Mouse (Mus musculus): Measurements from ENCODE around the gene Vgll4. TPM values are rescaled to one million over a fixed set of nuclear protein-coding genes. Genes with fewer than 3 reads are reported as not detected.

Vgll4 gene
- polyA plus RNA-seq, 1 experiment from 2014 or later: 87.0 TPM

DNA sequence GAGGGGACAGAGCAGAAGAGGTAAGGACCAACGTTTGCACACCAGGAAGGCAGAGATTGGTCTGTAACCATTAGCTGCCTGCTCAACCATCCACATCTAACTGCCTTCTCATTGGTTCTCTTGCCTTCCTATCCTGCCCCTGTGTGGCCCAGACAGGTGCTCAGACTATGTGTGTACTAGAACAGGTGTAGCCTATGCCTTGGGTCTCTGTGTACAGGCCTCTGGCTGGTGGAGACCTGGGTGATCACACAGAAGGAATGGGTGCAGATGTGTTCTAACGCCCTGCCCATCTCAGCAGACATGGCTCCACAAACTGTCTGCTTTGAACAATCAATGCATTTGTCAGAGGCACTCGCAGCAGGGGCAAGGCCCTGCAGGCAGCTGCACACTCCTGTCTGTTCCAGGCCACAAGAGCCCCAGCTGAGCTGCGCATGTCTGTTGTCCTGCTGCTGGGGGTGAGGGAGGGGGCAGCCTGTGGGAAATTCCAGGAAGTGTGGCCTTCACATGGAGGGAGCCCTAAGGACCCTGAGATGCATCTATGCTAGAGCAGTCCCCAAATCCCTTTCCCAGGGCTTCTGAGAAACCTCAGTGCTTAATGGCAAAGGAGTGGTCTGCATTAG lies 123.5 kb downstream of the Vgll4 start:
- no peaks in the 10 kb centered on the region for H3K27me3 ChIP-seq (replicated peaks)
- H3K4me2 ChIP-seq: no peak overlapping the region
- no peak overlapping the region for H3K27ac ChIP-seq
- H3K9me3 ChIP-seq: no peaks in the 10 kb centered on the region
- no peaks in the 10 kb centered on the region for H3K4me1 ChIP-seq
- no peak overlapping the region for H3K9ac ChIP-seq
- no peak for ATAC-seq (ENCODE audit: insufficient read depth, low FRiP score, low read depth)
- WGBS: 37% methylated on average over 4 of the region's 4 CpGs
- no peaks in the 10 kb centered on the region for H3K36me3 ChIP-seq
- H3K4me3 ChIP-seq (replicated peaks): no peak overlapping the region

DNA sequence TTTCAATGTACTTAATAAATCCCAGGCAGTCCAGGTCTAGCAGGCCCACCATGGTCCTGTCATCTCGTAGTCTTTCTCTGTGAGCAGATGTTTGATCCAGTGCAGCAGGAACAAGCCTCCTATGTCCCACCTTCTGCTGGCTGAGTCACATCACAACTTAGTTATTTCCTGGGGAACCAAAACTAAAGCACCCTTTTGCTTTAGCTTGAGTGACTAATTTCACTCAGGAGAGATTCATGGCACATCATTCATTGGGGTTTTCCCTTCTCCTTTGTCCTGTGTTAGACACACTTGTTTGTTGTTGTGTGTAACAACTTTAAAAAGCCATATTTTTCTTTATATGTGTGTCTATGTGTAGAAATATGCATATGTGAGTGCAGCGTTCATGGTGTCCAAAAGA lies 126.9 kb downstream of the Vgll4 start:
- no peaks in the 10 kb centered on the region for H3K27me3 ChIP-seq (replicated peaks)
- H3K27ac ChIP-seq: no peak overlapping the region
- WGBS: 95% methylated on average over 2 of the region's 2 CpGs
- no peak overlapping the region for H3K9ac ChIP-seq
- no peaks in the 10 kb centered on the region for H3K36me3 ChIP-seq
- no peak overlapping the region for H3K4me2 ChIP-seq
- H3K4me3 ChIP-seq (replicated peaks): no peak overlapping the region
- ATAC-seq (ENCODE audit: insufficient read depth, low FRiP score, low read depth): no peak
- no peaks in the 10 kb centered on the region for H3K9me3 ChIP-seq
- H3K4me1 ChIP-seq: 0 out of 2 replicates have a peak, but pooled peaks cover 10% of the 10 kb centered on the region

- no peaks in the 10 kb centered on the region for H3K27me3 ChIP-seq (replicated peaks)
- no peak overlapping the region for H3K4me3 ChIP-seq (replicated peaks)
- 61% methylated on average over 3 of the region's 3 CpGs for WGBS
- H3K9me3 ChIP-seq: no peaks in the 10 kb centered on the region
- no peak overlapping the region for H3K27ac ChIP-seq
- no peak for ATAC-seq (ENCODE audit: insufficient read depth, low FRiP score, low read depth)
- 0 out of 2 replicates have a peak, but pooled peaks cover 10% of the 10 kb centered on the region for H3K4me1 ChIP-seq
- H3K36me3 ChIP-seq: no peaks in the 10 kb centered on the region
- no peak overlapping the region for H3K4me2 ChIP-seq
- no peak overlapping the region for H3K9ac ChIP-seq
Observed at GRCm38 (mm10) chr6:114842131-114842530, 127.7 kb downstream of the Vgll4 start.

GRCm38 (mm10) chr6:114840012-114840411 lies 129.8 kb downstream of the Vgll4 start:
- no peak overlapping the region for H3K9ac ChIP-seq
- no peaks in the 10 kb centered on the region for H3K9me3 ChIP-seq
- no peaks in the 10 kb centered on the region for H3K36me3 ChIP-seq
- 0 out of 2 replicates have a peak, but pooled peaks cover 10% of the 10 kb centered on the region for H3K4me1 ChIP-seq
- ATAC-seq (ENCODE audit: insufficient read depth, low FRiP score, low read depth): no peak
- 88% methylated on average over 7 of the region's 7 CpGs for WGBS
- H3K4me2 ChIP-seq: no peak overlapping the region
- no peak overlapping the region for H3K27ac ChIP-seq
- H3K4me3 ChIP-seq (replicated peaks): no peak overlapping the region
- H3K27me3 ChIP-seq (replicated peaks): no peaks in the 10 kb centered on the region

GRCm38 (mm10) chr6:114838872-114839271 lies 130.9 kb downstream of the Vgll4 start:
- Histone ChIP-seq H3K27ac (no peak overlapping the region), H3K27me3 (replicated peaks) (no peaks in the 10 kb centered on the region), H3K4me2 (no peak overlapping the region), H3K9ac (no peak overlapping the region), H3K4me3 (replicated peaks) (no peak overlapping the region), H3K4me1 (0 out of 2 replicates have a peak, but pooled peaks cover 10% of the 10 kb centered on the region), H3K36me3 (no peaks in the 10 kb centered on the region), H3K9me3 (no peaks in the 10 kb centered on the region)
- 69% methylated on average over 4 of the region's 4 CpGs for WGBS
- no peak for ATAC-seq (ENCODE audit: insufficient read depth, low FRiP score, low read depth)

- Histone ChIP-seq H3K9me3 (no peaks in the 10 kb centered on the region), H3K4me2 (no peak overlapping the region), H3K4me1 (0 out of 2 replicates have a peak, but pooled peaks cover 19% of the 10 kb centered on the region), H3K27me3 (replicated peaks) (no peaks in the 10 kb centered on the region), H3K27ac (no peak overlapping the region), H3K36me3 (no peaks in the 10 kb centered on the region), H3K9ac (no peak overlapping the region), H3K4me3 (replicated peaks) (no peak overlapping the region)
- no peak for ATAC-seq (ENCODE audit: insufficient read depth, low FRiP score, low read depth)
- WGBS: 85% methylated on average over 3 of the region's 3 CpGs
Observed at GRCm38 (mm10) chr6:114836433-114836832, 133.4 kb downstream of the Vgll4 start.

GRCm38 (mm10) chr6:114835752-114836151 lies 134.0 kb downstream of the Vgll4 start:
- H3K27ac ChIP-seq: no peak overlapping the region
- H3K9ac ChIP-seq: no peak overlapping the region
- no peaks in the 10 kb centered on the region for H3K9me3 ChIP-seq
- no peak for ATAC-seq (ENCODE audit: insufficient read depth, low FRiP score, low read depth)
- no peak overlapping the region for H3K4me3 ChIP-seq (replicated peaks)
- H3K4me2 ChIP-seq: no peak overlapping the region
- WGBS: 70% methylated on average over 1 of the region's 1 CpGs
- no peaks in the 10 kb centered on the region for H3K27me3 ChIP-seq (replicated peaks)
- 0 out of 2 replicates have a peak, but pooled peaks cover 16% of the 10 kb centered on the region for H3K4me1 ChIP-seq
- H3K36me3 ChIP-seq: no peaks in the 10 kb centered on the region

- Histone ChIP-seq H3K4me3 (replicated peaks) (no peak overlapping the region), H3K4me2 (no peak overlapping the region), H3K9me3 (no peaks in the 10 kb centered on the region), H3K9ac (no peak overlapping the region), H3K4me1 (0 out of 2 replicates have a peak, but pooled peaks cover 14% of the 10 kb centered on the region), H3K27ac (no peak overlapping the region), H3K27me3 (replicated peaks) (no peaks in the 10 kb centered on the region), H3K36me3 (no peaks in the 10 kb centered on the region)
- ATAC-seq (ENCODE audit: insufficient read depth, low FRiP score, low read depth): no peak
- WGBS: 85% methylated on average over 7 of the region's 7 CpGs
Observed at GRCm38 (mm10) chr6:114835344-114835743, 134.4 kb downstream of the Vgll4 start.

DNA sequence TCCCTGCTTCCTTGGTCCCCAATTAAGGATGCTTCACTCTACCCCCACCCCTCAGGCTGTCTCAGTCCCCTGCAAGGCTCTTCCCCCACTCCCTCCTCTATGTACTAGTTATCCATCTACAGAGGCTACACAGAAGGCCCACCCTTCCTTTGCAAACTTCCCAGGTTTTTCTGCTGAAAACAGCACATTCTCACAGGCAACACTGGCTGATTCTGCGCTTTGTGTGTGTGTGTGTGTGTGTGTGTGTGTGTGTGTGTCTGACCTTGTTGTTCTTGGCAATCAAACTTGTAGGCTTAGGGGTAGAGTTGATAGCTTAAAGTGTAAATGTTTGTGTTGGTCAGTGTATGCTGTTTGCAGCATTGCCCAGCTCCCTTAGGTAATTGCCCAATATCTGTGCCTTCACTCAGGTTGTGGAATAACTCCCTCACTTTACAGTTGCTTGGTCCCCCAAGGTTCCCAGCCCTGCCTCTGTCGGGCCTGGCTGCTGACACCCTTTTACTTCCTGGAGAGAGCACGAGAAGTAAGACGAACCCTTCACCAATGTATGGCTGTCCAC lies 135.9 kb downstream of the Vgll4 start:
- WGBS: 63% methylated on average over 4 of the region's 4 CpGs
- Histone ChIP-seq H3K36me3 (no peaks in the 10 kb centered on the region), H3K4me3 (replicated peaks) (no peak overlapping the region), H3K9ac (no peak overlapping the region), H3K27me3 (replicated peaks) (no peaks in the 10 kb centered on the region), H3K27ac (no peak overlapping the region), H3K4me2 (no peak overlapping the region), H3K9me3 (no peaks in the 10 kb centered on the region), H3K4me1 (0 out of 2 replicates have a peak, but pooled peaks cover 9% of the 10 kb centered on the region)
- ATAC-seq (ENCODE audit: insufficient read depth, low FRiP score, low read depth): no peak

GRCm38 (mm10) chr6:114833058-114833685 lies 136.6 kb downstream of the Vgll4 start:
- no peaks in the 10 kb centered on the region for H3K36me3 ChIP-seq
- H3K9ac ChIP-seq: no peak overlapping the region
- no peak overlapping the region for H3K27ac ChIP-seq
- no peaks in the 10 kb centered on the region for H3K27me3 ChIP-seq (replicated peaks)
- no peak overlapping the region for H3K4me3 ChIP-seq (replicated peaks)
- 0 out of 2 replicates have a peak, but pooled peaks cover 9% of the 10 kb centered on the region for H3K4me1 ChIP-seq
- H3K4me2 ChIP-seq: no peak overlapping the region
- no peaks in the 10 kb centered on the region for H3K9me3 ChIP-seq
- no peak for ATAC-seq (ENCODE audit: insufficient read depth, low FRiP score, low read depth)
- whole genome bisulfite sequencing: 63% methylated on average over 9 of the region's 9 CpGs

GRCm38 (mm10) chr6:114831807-114832206 lies 138.0 kb downstream of the Vgll4 start:
- ATAC-seq (ENCODE audit: insufficient read depth, low FRiP score, low read depth): no peak; the same call in 1 of the 2 replicates
- H3K27ac ChIP-seq: no peak overlapping the region
- H3K4me1 ChIP-seq: 0 out of 2 replicates have a peak, but pooled peaks cover 9% of the 10 kb centered on the region
- no peaks in the 10 kb centered on the region for H3K36me3 ChIP-seq
- no peak overlapping the region for H3K4me3 ChIP-seq (replicated peaks)
- 88% methylated on average over 3 of the region's 3 CpGs for WGBS
- H3K9ac ChIP-seq: no peak overlapping the region
- H3K4me2 ChIP-seq: no peak overlapping the region
- H3K9me3 ChIP-seq: no peaks in the 10 kb centered on the region
- H3K27me3 ChIP-seq (replicated peaks): no peaks in the 10 kb centered on the region
